Mouse (Mus musculus) forebrain, postnatal 0 days (tissue): ENCODE data around the gene Ankmy2. TPM values are rescaled to one million over a fixed set of nuclear protein-coding genes. Genes with fewer than 3 reads are reported as not detected.

Experiments
- ATAC-seq: fragments of 200-750 bp; cut with Nextera tagmentation; 2 replicates; pipeline ENCODE4 v1.8.0; 2017; ENCODE audit warnings: mild to moderate bottlenecking, moderate library complexity
- DNase-seq: peaks from one replicate; pipeline ENCODE4 v3.0.0-alpha.2; 2015
- H3K27ac ChIP-seq: fragments of 300-500 bp; sonication (generic); 2 replicates; pipeline ENCODE4 v1.5.1; 2014; ENCODE audit warnings: low read depth, mild to moderate bottlenecking, antibody characterized with exemption, low read length, moderate library complexity, mixed read lengths
- H3K27me3 ChIP-seq: fragments of 300-500 bp; sonication (generic); 2 replicates; pipeline ENCODE4 v1.6.1; 2014; ENCODE audit warnings: mild to moderate bottlenecking, low read length, mixed read lengths; ENCODE audit not compliant: insufficient read depth
- H3K36me3 ChIP-seq: fragments of 300-500 bp; sonication (generic); 2 replicates; pipeline ENCODE4 v1.6.1; 2014; ENCODE audit warnings: mild to moderate bottlenecking, moderate library complexity; ENCODE audit not compliant: insufficient read depth
- H3K4me1 ChIP-seq: fragments of 300-500 bp; sonication (generic); 2 replicates; pipeline ENCODE4 v1.6.1; 2014; ENCODE audit warnings: antibody characterized with exemption; ENCODE audit not compliant: insufficient read depth
- H3K4me2 ChIP-seq: fragments of 300-500 bp; sonication (generic); 2 replicates; pipeline ENCODE4 v1.6.1; 2014; ENCODE audit warnings: low read depth, mild to moderate bottlenecking, moderate library complexity
- H3K4me3 ChIP-seq: fragments of 300-500 bp; sonication (generic); 2 replicates; pipeline ENCODE4 v1.5.1; 2014; ENCODE audit warnings: low read depth, low read length, mixed read lengths
- H3K9ac ChIP-seq: fragments of 300-500 bp; sonication (generic); 2 replicates; pipeline ENCODE4 v1.6.1; 2014; ENCODE audit warnings: mild to moderate bottlenecking
- H3K9me3 ChIP-seq: fragments of 300-500 bp; sonication (generic); 2 replicates; pipeline ENCODE4 v1.6.1; 2016; ENCODE audit warnings: low read length
- CTCF ChIP-seq: sonication (generic); IDR thresholded peaks from 2 replicates; pipeline ENCODE4 v1.5.1; 2016; ENCODE audit warnings: antibody characterized with exemption, control low read depth, low read depth
- WGBS: fragments of 180-500 bp; shearing (Covaris S2); extraction: QIAGEN DNeasy Blood & Tissue Kit; methylation state at CpG from one replicate; pipeline ENCODE4 v1.1.7; 2014; 5-methylcytosine and 5-hydroxymethylcytosine counted together
- polyA plus RNA-seq: library from polyadenylated mRNA; unstranded; fragments of >200 nt; fragmentation: Nextera tagmentation; extraction: Ambion mirVana; gene quantifications from 2 replicates; pipeline ENCODE4 v1.2.1, GENCODE M21; 2015
- total RNA-seq: library from RNA; depleted of rRNA; stranded (reverse); fragments of >200 nt; gene quantifications from 2 replicates; pipeline ENCODE4 v1.2.3, GENCODE M21; 2014

Ankmy2 gene
- total and polyA plus RNA-seq, 2 experiments from 2014 or later = 77.7 to 78.6 TPM

- Histone ChIP-seq H3K9me3 (no peaks in the 10 kb centered on the region), H3K4me3 (peak overlapping the region; percentile 79), H3K27me3 (no peaks in the 10 kb centered on the region), H3K27ac (peak overlapping the region; percentile 91), H3K36me3 (no peaks in the 10 kb centered on the region), H3K9ac (peak overlapping the region; percentile 85), H3K4me1 (peaks cover 13% of the 10 kb centered on the region; the same call in 1 of the 2 replicates), H3K4me2 (peak overlapping the region; percentile 77)
- TF ChIP-seq CTCF = no peak
- WGBS = 2% methylated on average over 14 of the region's 14 CpGs
- ATAC-seq (peak; percentile 19), DNase-seq (no peak)
Observed at GRCm38 (mm10) chr12:36157304-36157637, 357 bp downstream of the Ankmy2 start.

GRCm38 (mm10) chr12:36157638-36158308 lies 859 bp downstream of the Ankmy2 start, which contains the start of gene Bzw2:
Gene Bzw2 (minus strand): TSS chr12:36158080.
- Histone ChIP-seq H3K9me3 (no peaks in the 10 kb centered on the region), H3K9ac (peak within 1 kb of the TSS; percentile 85), H3K4me1 (peaks cover 13% of the 10 kb centered on the region; the same call in 1 of the 2 replicates), H3K27ac (peak within 1 kb of the TSS; percentile 91), H3K36me3 (no peaks in the 10 kb centered on the region), H3K4me2 (peak within 1 kb of the TSS; percentile 77), H3K4me3 (peak within 1 kb of the TSS; percentile 79), H3K27me3 (no peaks in the 10 kb centered on the region)
- no peak for TF ChIP-seq CTCF
- WGBS = 3% methylated on average over 26 of the region's 26 CpGs
- DNase-seq = peak; percentile 82
- peak; percentile 15 for ATAC-seq

- Histone ChIP-seq H3K4me2 (no peak overlapping the region), H3K27ac (no peak overlapping the region)
- no peak for ATAC-seq
Observed at GRCm38 (mm10) chr12:36164126-36164791, 7.3 kb downstream of the Ankmy2 start.

GRCm38 (mm10) chr12:36165299-36165698 lies 8.4 kb downstream of the Ankmy2 start:
- H3K27ac ChIP-seq = no peak overlapping the region
- no peak overlapping the region for H3K9ac ChIP-seq
- DNase-seq = no peak
- no peak overlapping the region for H3K4me3 ChIP-seq
- no peaks in the 10 kb centered on the region for H3K4me1 ChIP-seq
- no peak overlapping the region for H3K4me2 ChIP-seq
- TF ChIP-seq CTCF = no peak
- H3K36me3 ChIP-seq = peaks cover 16% of the 10 kb centered on the region; the same call in 1 of the 2 replicates
- ATAC-seq = no peak
- 48% methylated on average over 1 of the region's 1 CpGs for WGBS
- no peaks in the 10 kb centered on the region for H3K27me3 ChIP-seq
- no peaks in the 10 kb centered on the region for H3K9me3 ChIP-seq

More at GRCm38 (mm10) chr12:36164126-36164791, 7.3 kb downstream of the Ankmy2 start:
- H3K27me3 ChIP-seq = no peaks in the 10 kb centered on the region
- no peaks in the 10 kb centered on the region for H3K4me1 ChIP-seq
- no peak for TF ChIP-seq CTCF
- H3K9ac ChIP-seq = no peak overlapping the region
- no peaks in the 10 kb centered on the region for H3K9me3 ChIP-seq
- H3K4me3 ChIP-seq = no peak overlapping the region
- DNase-seq = no peak
- 87% methylated on average over 7 of the region's 7 CpGs for WGBS
- peaks cover 15% of the 10 kb centered on the region; the same call in 1 of the 2 replicates for H3K36me3 ChIP-seq

- no peak for TF ChIP-seq CTCF
- no peak overlapping the region for H3K9ac ChIP-seq
- H3K27ac ChIP-seq = no peak overlapping the region
- 92% methylated on average over 5 of the region's 5 CpGs for WGBS
- H3K4me1 ChIP-seq = no peaks in the 10 kb centered on the region
- no peaks in the 10 kb centered on the region for H3K27me3 ChIP-seq
- DNase-seq (no peak), ATAC-seq (no peak)
- no peak overlapping the region for H3K4me2 ChIP-seq
- no peak overlapping the region for H3K4me3 ChIP-seq
- H3K9me3 ChIP-seq = no peaks in the 10 kb centered on the region
- peaks cover 52% of the 10 kb centered on the region for H3K36me3 ChIP-seq
Observed at GRCm38 (mm10) chr12:36177227-36177626, 20.3 kb downstream of the Ankmy2 start.

GRCm38 (mm10) chr12:36182570-36182969 lies 25.7 kb downstream of the Ankmy2 start:
- no peak for ATAC-seq
- no peak for DNase-seq
- no peak overlapping the region for H3K4me3 ChIP-seq
- no peaks in the 10 kb centered on the region for H3K27me3 ChIP-seq
- no peaks in the 10 kb centered on the region for H3K4me1 ChIP-seq
- peaks cover 48% of the 10 kb centered on the region for H3K36me3 ChIP-seq
- WGBS = 85% methylated on average over 6 of the region's 6 CpGs
- H3K27ac ChIP-seq = no peak overlapping the region
- TF ChIP-seq CTCF = no peak
- H3K4me2 ChIP-seq = no peak overlapping the region
- no peak overlapping the region for H3K9ac ChIP-seq
- H3K9me3 ChIP-seq = no peaks in the 10 kb centered on the region

GRCm38 (mm10) chr12:36187081-36187480 lies 30.2 kb downstream of the Ankmy2 start:
- Histone ChIP-seq H3K4me2 (no peak overlapping the region), H3K4me3 (no peak overlapping the region), H3K27ac (no peak overlapping the region), H3K9ac (no peak overlapping the region), H3K4me1 (no peaks in the 10 kb centered on the region), H3K27me3 (no peaks in the 10 kb centered on the region), H3K9me3 (no peaks in the 10 kb centered on the region), H3K36me3 (peaks cover 74% of the 10 kb centered on the region)
- TF ChIP-seq CTCF = no peak
- WGBS = 82% methylated on average over 6 of the region's 6 CpGs
- ATAC-seq (no peak), DNase-seq (no peak)
